Mouse (Mus musculus) small intestine, adult 2 months (tissue): ENCODE measurements around the gene Btg1. TPM values are rescaled to one million over a fixed set of nuclear protein-coding genes. Genes with fewer than 3 reads are reported as not detected.

Experiments used
- H3K27ac ChIP-seq: fragments of 200-500 bp; 2 replicates; pipeline ENCODE4 v1.5.1; 2012; ENCODE audit warnings: low read depth, low read length, control low read depth, inconsistent platforms; ENCODE audit not compliant: insufficient read depth
- H3K27me3 ChIP-seq: fragments of 200-500 bp; 2 replicates; pipeline ENCODE4 v1.6.1; 2012; ENCODE audit warnings: mild to moderate bottlenecking, moderate library complexity, low read length, inconsistent platforms; ENCODE audit not compliant: control insufficient read depth, insufficient read depth
- H3K36me3 ChIP-seq: fragments of 200-500 bp; 2 replicates; pipeline ENCODE4 v1.6.1; 2012; ENCODE audit warnings: mild to moderate bottlenecking, low read length, control low read depth, inconsistent platforms; ENCODE audit not compliant: control insufficient read depth, insufficient read depth
- H3K4me1 ChIP-seq: fragments of 200-500 bp; 2 replicates; pipeline ENCODE4 v1.6.1; 2012; ENCODE audit warnings: low read length, inconsistent platforms, mixed read lengths; ENCODE audit not compliant: control insufficient read depth, insufficient read depth, insufficient read length
- H3K4me3 ChIP-seq: fragments of 200-500 bp; 2 replicates; pipeline ENCODE4 v1.5.1; 2012; ENCODE audit warnings: low read depth, mild to moderate bottlenecking, control low read depth, inconsistent platforms, low read length, moderate library complexity
- CTCF ChIP-seq: fragments of 200-500 bp; IDR thresholded peaks from 2 replicates; pipeline ENCODE4 v1.5.1; 2012; ENCODE audit warnings: low read depth, mild to moderate bottlenecking, control low read depth, inconsistent platforms, low read length, moderate library complexity, mixed read lengths; ENCODE audit not compliant: insufficient replicate concordance, insufficient read length; ENCODE audit errors: extremely low read depth
- POLR2A ChIP-seq: fragments of 200-500 bp; IDR thresholded peaks from 2 replicates; pipeline ENCODE4 v1.6.1; 2012; ENCODE audit warnings: low read depth, mild to moderate bottlenecking, control low read depth, inconsistent platforms, low read length, moderate library complexity
- WGBS: fragments of 180-500 bp; shearing (Covaris S2); methylation state at CpG from one replicate; pipeline ENCODE4 v1.1.7; 2018; 5-methylcytosine and 5-hydroxymethylcytosine counted together
- polyA plus RNA-seq: library from polyadenylated mRNA; depleted of rRNA; stranded (reverse); fragments of >200 nt; gene quantifications from 2 replicates; pipeline ENCODE4 v1.2.3, GENCODE M21; 2012

Btg1 gene
- polyA plus RNA-seq, 1 experiment = 32.7 TPM

DNA sequence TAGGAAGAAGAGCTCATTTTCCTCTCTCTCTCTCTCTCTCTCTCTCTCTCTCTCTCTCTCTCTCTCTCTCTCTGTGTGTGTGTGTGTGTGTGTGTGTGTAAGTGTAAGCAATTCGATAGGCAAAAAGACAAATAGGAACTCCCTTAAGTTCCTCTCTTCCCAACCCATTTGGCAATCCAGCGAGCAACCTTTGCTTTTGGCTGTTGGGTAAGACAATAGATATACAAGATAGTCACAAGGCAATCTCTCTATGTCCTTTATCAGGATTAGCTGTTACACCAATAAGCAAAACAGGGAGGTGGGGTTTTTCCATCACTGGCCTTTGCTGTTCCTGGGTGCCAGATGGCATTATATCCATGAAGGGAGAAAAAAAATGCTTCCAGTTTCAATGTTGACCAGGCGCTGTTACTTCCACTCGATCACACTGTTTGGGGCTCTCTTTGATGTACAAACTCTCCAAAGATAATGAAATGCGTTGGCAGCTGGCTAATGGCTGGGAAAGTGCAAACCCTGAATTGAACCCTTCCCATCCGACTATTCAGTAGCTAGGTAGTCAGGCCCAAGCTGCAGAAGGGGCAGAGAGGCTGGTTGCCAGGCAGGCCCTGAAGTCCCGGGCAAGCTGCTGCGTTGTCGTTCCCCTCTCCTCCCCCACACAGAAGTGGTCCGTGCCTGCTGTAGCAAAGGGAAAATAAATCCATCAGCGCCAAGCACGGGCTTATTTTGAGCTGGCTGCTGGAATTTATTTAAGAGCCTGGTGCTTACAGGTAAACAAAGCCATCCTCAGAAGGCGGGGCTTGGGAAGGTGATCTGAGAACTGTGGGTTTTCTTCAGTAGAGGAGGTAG lies 29.4 kb downstream of the Btg1 start:
- Histone ChIP-seq H3K4me3 (peak overlapping the region; percentile 33; the same call in 1 of the 2 replicates), H3K4me1 (peaks cover 19% of the 10 kb centered on the region), H3K27me3 (no peaks in the 10 kb centered on the region), H3K27ac (peak overlapping the region; percentile 63), H3K36me3 (no peaks in the 10 kb centered on the region)
- WGBS = 13% methylated on average over 13 of the region's 13 CpGs
- no peak for TF ChIP-seq CTCF
- no peak for TF ChIP-seq POLR2A

DNA sequence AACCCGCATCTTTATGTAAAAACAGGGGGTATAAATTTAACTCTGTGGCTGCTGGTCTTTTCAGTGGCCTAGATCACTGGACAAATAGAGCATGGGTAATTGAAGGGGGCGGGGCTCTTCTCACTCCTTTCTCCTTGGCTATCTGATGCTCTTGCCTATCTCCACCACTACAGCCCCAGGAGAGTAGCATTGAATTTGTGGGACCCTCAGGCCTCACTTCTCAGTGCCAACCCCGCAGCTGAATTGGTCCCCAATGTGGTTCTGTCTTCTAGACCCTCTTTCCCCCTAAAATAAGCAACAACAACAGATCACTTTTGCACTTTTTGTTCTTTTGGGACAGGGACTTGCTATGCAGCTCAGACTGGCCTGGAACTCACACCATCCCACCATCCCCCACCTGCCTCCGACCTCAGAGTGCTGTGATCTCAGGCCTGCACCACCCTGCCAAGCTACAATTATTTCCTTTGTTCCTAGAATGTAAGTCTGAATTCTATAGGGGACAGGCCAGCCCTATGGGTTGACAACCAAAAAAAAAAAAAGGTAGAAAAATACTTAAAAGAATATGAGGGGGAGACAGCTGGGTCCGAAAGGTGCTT lies 30.2 kb downstream of the Btg1 start:
- Histone ChIP-seq H3K36me3 (no peaks in the 10 kb centered on the region), H3K27me3 (no peaks in the 10 kb centered on the region), H3K4me1 (peaks cover 19% of the 10 kb centered on the region), H3K27ac (peak overlapping the region; percentile 63), H3K4me3 (no peak overlapping the region)
- TF ChIP-seq POLR2A = no peak
- no peak for TF ChIP-seq CTCF
- WGBS = 48% methylated on average over 5 of the region's 5 CpGs

DNA sequence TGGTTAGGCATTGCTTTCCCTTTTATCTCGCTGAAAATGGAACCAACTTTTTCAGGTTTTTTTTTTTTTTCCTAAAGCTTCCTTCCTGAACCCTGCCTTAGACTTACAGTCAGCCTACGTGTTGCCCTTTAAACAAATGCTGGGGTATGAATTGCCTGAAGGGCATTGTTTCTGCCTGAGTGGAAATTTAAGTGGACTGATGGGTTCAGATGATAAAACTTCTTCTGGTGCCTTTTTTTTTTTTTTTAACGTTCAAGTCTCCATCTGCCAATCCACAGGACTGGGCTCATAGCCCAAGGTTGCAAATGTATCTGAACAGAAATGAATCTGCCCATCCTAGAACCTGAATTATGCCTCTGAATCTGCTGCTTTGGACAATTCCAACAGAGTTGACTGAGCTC lies 31.4 kb downstream of the Btg1 start:
- WGBS = 27% methylated on average over 3 of the region's 3 CpGs
- TF ChIP-seq CTCF (no peak), POLR2A (no peak)
- Histone ChIP-seq H3K4me3 (no peak overlapping the region), H3K4me1 (peaks cover 23% of the 10 kb centered on the region), H3K27me3 (no peaks in the 10 kb centered on the region), H3K36me3 (no peaks in the 10 kb centered on the region), H3K27ac (no peak overlapping the region)

- H3K27me3 ChIP-seq = no peaks in the 10 kb centered on the region
- TF ChIP-seq POLR2A (no peak), CTCF (no peak)
- 31% methylated on average over 3 of the region's 3 CpGs for WGBS
Observed at GRCm38 (mm10) chr10:96649524-96649923, 32.7 kb downstream of the Btg1 start.

DNA sequence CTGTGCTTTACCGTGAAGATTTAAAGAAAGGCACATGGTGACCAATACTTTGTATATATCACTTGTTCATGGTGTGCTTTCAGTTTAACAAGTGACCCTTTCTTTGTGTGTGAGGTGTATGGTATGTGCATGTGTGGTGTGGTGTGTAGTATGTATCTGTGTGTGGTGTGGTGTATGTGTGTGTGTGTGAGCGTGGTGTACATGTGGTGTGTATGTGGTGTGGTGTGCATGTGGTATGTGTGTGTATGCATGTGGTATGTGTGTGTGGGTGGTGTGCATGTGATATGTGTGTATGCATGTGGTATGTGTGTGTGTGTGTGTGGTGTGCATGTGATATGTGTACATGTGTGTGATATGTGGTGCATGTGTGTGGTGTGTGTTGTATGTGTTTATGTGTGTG lies 35.6 kb downstream of the Btg1 start:
- Histone ChIP-seq H3K4me3 (no peak overlapping the region), H3K36me3 (no peaks in the 10 kb centered on the region), H3K27me3 (no peaks in the 10 kb centered on the region), H3K4me1 (peaks cover 27% of the 10 kb centered on the region), H3K27ac (no peak overlapping the region)
- 91% methylated on average over 2 of the region's 2 CpGs for WGBS
- TF ChIP-seq CTCF (no peak), POLR2A (no peak)

More at GRCm38 (mm10) chr10:96649524-96649923, 32.7 kb downstream of the Btg1 start:
- Histone ChIP-seq H3K36me3 (no peaks in the 10 kb centered on the region), H3K4me1 (peaks cover 29% of the 10 kb centered on the region), H3K4me3 (no peak overlapping the region), H3K27ac (no peak overlapping the region)

- peaks cover 22% of the 10 kb centered on the region for H3K4me1 ChIP-seq
- TF ChIP-seq POLR2A = no peak
- TF ChIP-seq CTCF = no peak
Observed at GRCm38 (mm10) chr10:96653030-96653429, 36.2 kb downstream of the Btg1 start.

DNA sequence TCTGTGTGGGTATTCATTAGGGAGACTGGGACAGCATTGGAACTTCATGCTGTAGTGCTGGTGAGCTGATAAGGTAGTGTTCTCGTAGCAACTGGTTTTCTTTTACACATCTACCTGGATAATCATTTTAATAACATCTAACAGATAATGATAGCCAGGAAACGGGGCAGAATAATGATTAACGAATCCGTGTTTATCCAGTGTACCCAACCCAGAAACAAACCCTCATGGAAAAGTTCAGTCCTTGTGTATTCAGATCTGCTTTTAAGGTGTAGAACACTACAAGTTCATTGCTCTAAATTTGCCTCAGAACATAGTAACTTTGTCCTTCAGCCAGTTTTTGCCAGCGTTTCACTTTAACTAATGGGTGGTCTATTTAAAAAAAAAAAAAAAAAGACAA lies 37.3 kb downstream of the Btg1 start:
- Histone ChIP-seq H3K27ac (peak overlapping the region; percentile 79), H3K4me1 (peaks cover 22% of the 10 kb centered on the region), H3K27me3 (no peaks in the 10 kb centered on the region), H3K4me3 (no peak overlapping the region), H3K36me3 (no peaks in the 10 kb centered on the region)
- no peak for TF ChIP-seq POLR2A
- no peak for TF ChIP-seq CTCF
- 31% methylated on average over 5 of the region's 5 CpGs for WGBS

More at GRCm38 (mm10) chr10:96653030-96653429, 36.2 kb downstream of the Btg1 start:
- no peaks in the 10 kb centered on the region for H3K36me3 ChIP-seq
- WGBS = 41% methylated on average over 5 of the region's 5 CpGs
- no peaks in the 10 kb centered on the region for H3K27me3 ChIP-seq
- H3K27ac ChIP-seq = peak overlapping the region; percentile 35
- no peak overlapping the region for H3K4me3 ChIP-seq
